ENCODE assay signal across 11 mouse cellular contexts in the genomic region with DNA sequence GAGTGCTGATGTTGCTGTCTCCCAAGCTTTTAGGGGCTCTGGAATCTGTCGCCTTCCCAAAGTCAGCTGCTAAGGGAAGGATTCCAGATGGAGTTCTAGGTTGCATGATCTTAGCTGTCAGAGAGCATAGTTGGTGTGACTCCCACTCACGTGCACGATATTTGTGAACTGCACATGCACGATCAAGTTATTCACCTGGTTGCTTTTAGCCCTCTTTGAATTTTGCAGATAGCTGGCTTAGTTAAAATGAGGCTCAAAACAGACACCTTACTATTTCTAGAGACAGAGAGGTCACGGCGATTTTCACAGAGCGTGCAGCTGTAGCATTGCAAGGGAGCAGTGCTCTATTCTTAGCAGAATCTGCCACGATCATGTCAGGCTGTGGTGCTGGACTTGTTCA.
"Had no signal": no experiment of that assay in that cellular context is flagged by ENCODE, and none has a peak within 500 bp of the region (broad histone marks: within the 10 kb centered on the region; RNA-seq: fewer than 3 reads in every experiment).

No protein-coding gene starts in this region.

- DNase-seq: kidney, adult 18-20 months; kidney, postnatal 10 days; kidney, postnatal 4 days; thymus, adult 18-20 months; thymus, postnatal 14 days had no signal

- H3K4me3 ChIP-seq: left cerebral cortex, adult 2 months; limb, embryonic 10.5 days; liver, embryonic 15.5 days; lung, embryonic 15.5 days; midbrain, embryonic 13.5 days had no signal

- H3K36me3 ChIP-seq: limb, embryonic 10.5 days; liver, embryonic 15.5 days; lung, embryonic 15.5 days; midbrain, embryonic 13.5 days had no signal

- H3K27me3 ChIP-seq: liver, embryonic 15.5 days; lung, embryonic 15.5 days; midbrain, embryonic 13.5 days had no signal

- H3K9me3 ChIP-seq: limb, embryonic 10.5 days; liver, embryonic 15.5 days; lung, embryonic 15.5 days; midbrain, embryonic 13.5 days had no signal

- H3K9ac ChIP-seq: liver, embryonic 15.5 days; lung, embryonic 15.5 days; midbrain, embryonic 13.5 days had no signal

- H3K27ac ChIP-seq: left cerebral cortex, adult 2 months; limb, embryonic 10.5 days; liver, embryonic 15.5 days; lung, embryonic 15.5 days; midbrain, embryonic 13.5 days had no signal

- H3K4me1 ChIP-seq: limb, embryonic 10.5 days; liver, embryonic 15.5 days; lung, embryonic 15.5 days; midbrain, embryonic 13.5 days had no signal

- ATAC-seq: midbrain, embryonic 13.5 days had no signal

- H3K4me2 ChIP-seq: liver, embryonic 11.5 days; liver, embryonic 15.5 days; lung, embryonic 15.5 days; midbrain, embryonic 13.5 days had no signal
